Mouse (Mus musculus) testis, adult 2 months (tissue): ENCODE data around the gene Ccdc87. TPM values are rescaled to one million over a fixed set of nuclear protein-coding genes. Genes with fewer than 3 reads are reported as not detected.

Source experiments
- H3K27ac ChIP-seq: fragments of 200-500 bp; 2 replicates; pipeline ENCODE4 v1.5.1; 2012; ENCODE audit warnings: low read depth, low read length; ENCODE audit not compliant: control insufficient read depth, insufficient read depth
- H3K27me3 ChIP-seq: fragments of 200-500 bp; 2 replicates; pipeline ENCODE4 v1.6.1; 2012; ENCODE audit warnings: mild to moderate bottlenecking, low read length, moderate library complexity; ENCODE audit not compliant: control insufficient read depth, insufficient read depth
- H3K36me3 ChIP-seq: fragments of 200-500 bp; 2 replicates; pipeline ENCODE4 v1.6.1; 2012; ENCODE audit warnings: mild to moderate bottlenecking, low read length; ENCODE audit not compliant: control insufficient read depth, insufficient read depth
- H3K4me1 ChIP-seq: fragments of 200-500 bp; 2 replicates; pipeline ENCODE4 v1.6.1; 2012; ENCODE audit warnings: low read length; ENCODE audit not compliant: control insufficient read depth, insufficient read depth
- H3K4me3 ChIP-seq: fragments of 200-500 bp; 2 replicates; pipeline ENCODE4 v1.5.1; 2012; ENCODE audit warnings: low read depth, mild to moderate bottlenecking, low read length, moderate library complexity, mixed read lengths; ENCODE audit not compliant: control insufficient read depth
- CTCF ChIP-seq: fragments of 200-500 bp; IDR thresholded peaks from 2 replicates; pipeline ENCODE4 v1.5.1; 2012; ENCODE audit warnings: low read depth, mild to moderate bottlenecking, inconsistent platforms, low read length, moderate library complexity; ENCODE audit not compliant: control insufficient read depth, insufficient read depth, insufficient replicate concordance
- POLR2A ChIP-seq: fragments of 200-500 bp; IDR thresholded peaks from 2 replicates; pipeline ENCODE4 v1.6.1; 2012; ENCODE audit warnings: low read depth, mild to moderate bottlenecking, inconsistent platforms, low read length, moderate library complexity; ENCODE audit not compliant: control insufficient read depth
- polyA plus RNA-seq: library from polyadenylated mRNA; depleted of rRNA; stranded (reverse); fragments of >200 nt; gene quantifications from 2 replicates; pipeline ENCODE4 v1.2.3, GENCODE M21; 2012

Ccdc87 gene
- polyA plus RNA-seq, 1 experiment, result 39.4 TPM

- Histone ChIP-seq H3K4me3 (peak overlapping the region; percentile 28; the same call in 1 of the 2 replicates), H3K27me3 (no peaks in the 10 kb centered on the region), H3K4me1 (peaks cover 19% of the 10 kb centered on the region), H3K27ac (no peak overlapping the region), H3K36me3 (no peaks in the 10 kb centered on the region; the same call in none of the 2 replicates)
- no peak for TF ChIP-seq CTCF
Observed at GRCm38 (mm10) chr19:4842611-4843010, 3.4 kb downstream of the Ccdc87 start.

- no peaks in the 10 kb centered on the region; the same call in 1 of the 2 replicates for H3K36me3 ChIP-seq
- no peak overlapping the region for H3K4me3 ChIP-seq
- H3K27ac ChIP-seq, result no peak overlapping the region
- H3K4me1 ChIP-seq, result no peaks in the 10 kb centered on the region
- H3K27me3 ChIP-seq, result no peaks in the 10 kb centered on the region
- no peak for TF ChIP-seq CTCF
- TF ChIP-seq POLR2A, result no peak
Observed at GRCm38 (mm10) chr19:4845846-4846245, 6.7 kb downstream of the Ccdc87 start.

GRCm38 (mm10) chr19:4847490-4847889, 8.3 kb downstream of the Ccdc87 start:
- Histone ChIP-seq H3K36me3 (no peaks in the 10 kb centered on the region), H3K4me3 (no peak overlapping the region), H3K27me3 (no peaks in the 10 kb centered on the region), H3K4me1 (no peaks in the 10 kb centered on the region), H3K27ac (no peak overlapping the region)
- TF ChIP-seq CTCF (peak; percentile 59; the same call in 1 of the 2 replicates), POLR2A (no peak)

GRCm38 (mm10) chr19:4849800-4850199, 10.6 kb downstream of the Ccdc87 start:
- H3K27me3 ChIP-seq, result no peaks in the 10 kb centered on the region
- no peak overlapping the region for H3K27ac ChIP-seq
- peaks cover 3% of the 10 kb centered on the region; the same call in 1 of the 2 replicates for H3K4me1 ChIP-seq
- TF ChIP-seq POLR2A (no peak), CTCF (no peak)
- H3K36me3 ChIP-seq, result no peaks in the 10 kb centered on the region
- no peak overlapping the region for H3K4me3 ChIP-seq

- H3K36me3 ChIP-seq, result no peaks in the 10 kb centered on the region
- H3K4me1 ChIP-seq, result peaks cover 6% of the 10 kb centered on the region
- H3K4me3 ChIP-seq, result no peak overlapping the region
- H3K27me3 ChIP-seq, result no peaks in the 10 kb centered on the region
- no peak overlapping the region for H3K27ac ChIP-seq
- no peak for TF ChIP-seq CTCF
- no peak for TF ChIP-seq POLR2A
Observed at GRCm38 (mm10) chr19:4850281-4850680, 11.1 kb downstream of the Ccdc87 start.

- Histone ChIP-seq H3K27me3 (no peaks in the 10 kb centered on the region), H3K36me3 (no peaks in the 10 kb centered on the region), H3K4me1 (peaks cover 20% of the 10 kb centered on the region), H3K4me3 (peak within 1 kb of the TSS; percentile 86), H3K27ac (peak within 1 kb of the TSS; percentile 77)
- TF ChIP-seq CTCF, result no peak
- TF ChIP-seq POLR2A, result peak; percentile 57
Observed at GRCm38 (mm10) chr19:4854552-4855469, 15.6 kb downstream of the Ccdc87 start, which contains the start of gene Ctsf. Gene Ctsf (plus strand): TSS chr19:4855130.

- H3K27me3 ChIP-seq, result no peaks in the 10 kb centered on the region
- peak overlapping the region; percentile 86 for H3K4me3 ChIP-seq
- peaks cover 20% of the 10 kb centered on the region for H3K4me1 ChIP-seq
- TF ChIP-seq CTCF (no peak), POLR2A (no peak)
- peak overlapping the region; percentile 77 for H3K27ac ChIP-seq
- H3K36me3 ChIP-seq, result no peaks in the 10 kb centered on the region
Observed at GRCm38 (mm10) chr19:4855470-4855820, 16.3 kb downstream of the Ccdc87 start.
